Mouse (Mus musculus) thymus, adult 2 months (tissue): ENCODE measurements around the gene Ltk. TPM values are rescaled to one million over a fixed set of nuclear protein-coding genes. Genes with fewer than 3 reads are reported as not detected.
A peak's percentile ranks its signal among the peaks of the same experiment; 100 is the strongest.

Experiments used
- DNase-seq: peaks from one replicate; pipeline ENCODE4 v3.0.0; 2021
- H3K27ac ChIP-seq: fragments of 200-500 bp; 2 replicates; pipeline ENCODE4 v1.5.1; 2012; ENCODE audit warnings: low read length, control low read depth; ENCODE audit not compliant: control insufficient read depth, insufficient read depth
- H3K27me3 ChIP-seq: fragments of 200-500 bp; 2 replicates; pipeline ENCODE4 v1.6.1; 2012; ENCODE audit warnings: mild to moderate bottlenecking, low read length, moderate library complexity, mixed read lengths; ENCODE audit not compliant: control insufficient read depth, insufficient read depth
- H3K36me3 ChIP-seq: fragments of 200-500 bp; 2 replicates; pipeline ENCODE4 v1.6.1; 2012; ENCODE audit warnings: mild to moderate bottlenecking, low read length, moderate library complexity; ENCODE audit not compliant: control insufficient read depth, insufficient read depth
- H3K4me1 ChIP-seq: fragments of 200-500 bp; replicated peaks from 2 replicates; pipeline ENCODE4 v1.6.1; 2012; ENCODE audit warnings: low read length; ENCODE audit not compliant: control insufficient read depth, insufficient read depth
- H3K4me3 ChIP-seq: fragments of 200-500 bp; 2 replicates; pipeline ENCODE4 v1.5.1; 2012; ENCODE audit warnings: mild to moderate bottlenecking, low read length, control low read depth, moderate library complexity; ENCODE audit not compliant: control insufficient read depth, insufficient read depth
- CTCF ChIP-seq: fragments of 200-500 bp; IDR thresholded peaks from 2 replicates; pipeline ENCODE4 v1.5.1; 2012; ENCODE audit warnings: mild to moderate bottlenecking, control low read depth, low read length, moderate library complexity, borderline replicate concordance; ENCODE audit not compliant: control insufficient read depth, poor library complexity, insufficient read depth; ENCODE audit errors: extremely low read depth
- POLR2A ChIP-seq: fragments of 200-500 bp; IDR thresholded peaks from 2 replicates; pipeline ENCODE4 v1.6.1; 2012; ENCODE audit warnings: mild to moderate bottlenecking, low read length, control low read depth, moderate library complexity; ENCODE audit not compliant: control insufficient read depth, poor library complexity, insufficient read depth; ENCODE audit errors: extremely low read depth
- WGBS: fragments of 180-500 bp; shearing (Covaris S2); methylation state at CpG from one replicate; pipeline ENCODE4 v1.1.7; 2018; 5-methylcytosine and 5-hydroxymethylcytosine counted together
- polyA plus RNA-seq: library from polyadenylated mRNA; depleted of rRNA; stranded (reverse); fragments of >200 nt; gene quantifications from 2 replicates; pipeline ENCODE4 v1.2.3, GENCODE M21; 2012

The Ltk gene
- polyA plus RNA-seq, 1 experiment = 11.5 TPM

GRCm38 (mm10) chr2:119789996-119790395 lies 29.8 kb upstream of the Ltk start:
- no peak for DNase-seq
- no peaks in the 10 kb centered on the region for H3K36me3 ChIP-seq
- no peaks in the 10 kb centered on the region for H3K27me3 ChIP-seq
- no peak overlapping the region for H3K27ac ChIP-seq
- WGBS = 98% methylated on average over 2 of the region's 2 CpGs
- H3K4me3 ChIP-seq = no peak overlapping the region
- H3K4me1 ChIP-seq = no peaks in the 10 kb centered on the region; the same call in 1 of the 2 replicates
- TF ChIP-seq POLR2A (no peak), CTCF (no peak)

GRCm38 (mm10) chr2:119787206-119787883 lies 27.1 kb upstream of the Ltk start, which contains the start of gene Rpap1:
TSS of gene Rpap1 (minus strand) at chr2:119787537.
- peak; percentile 85 for DNase-seq
- TF ChIP-seq CTCF = 0 out of 2 replicates have a peak, but pooled peaks have one; percentile 39
- peak; percentile 88 for TF ChIP-seq POLR2A
- no peak within 1 kb of the TSS; the same call in 1 of the 2 replicates for H3K27ac ChIP-seq
- no peaks in the 10 kb centered on the region; the same call in 1 of the 2 replicates for H3K4me1 ChIP-seq
- H3K27me3 ChIP-seq = no peaks in the 10 kb centered on the region
- H3K36me3 ChIP-seq = peaks cover 8% of the 10 kb centered on the region
- WGBS = under 1% methylated on average over 44 of the region's 44 CpGs
- peak within 1 kb of the TSS; percentile 57 for H3K4me3 ChIP-seq

DNA sequence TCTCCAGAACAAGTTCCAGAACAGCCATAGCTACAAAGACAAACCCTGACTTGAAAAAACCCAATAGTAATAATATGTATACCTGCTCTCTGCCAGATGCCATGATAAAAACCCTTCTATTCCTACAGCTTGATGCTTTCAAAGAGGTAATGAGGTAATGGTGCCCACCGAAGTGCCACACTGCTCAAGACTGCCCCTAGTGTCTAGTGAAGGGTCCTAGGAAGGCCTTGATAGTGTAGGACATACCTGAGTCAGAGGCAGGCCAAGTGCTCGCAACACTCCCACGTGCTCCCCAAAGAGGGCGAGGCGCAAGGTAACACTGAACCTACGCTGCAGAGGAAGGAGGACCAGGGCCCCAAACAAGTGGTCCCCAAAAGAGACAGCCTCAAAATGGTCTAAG lies 7.0 kb upstream of the Ltk start:
- 95% methylated on average over 6 of the region's 6 CpGs for WGBS
- peak; percentile 33 for DNase-seq
- Histone ChIP-seq H3K36me3 (peaks cover 16% of the 10 kb centered on the region), H3K4me3 (no peak overlapping the region), H3K4me1 (no peaks in the 10 kb centered on the region), H3K27ac (no peak overlapping the region), H3K27me3 (no peaks in the 10 kb centered on the region)
- TF ChIP-seq CTCF (no peak), POLR2A (no peak)

GRCm38 (mm10) chr2:119763924-119764323 lies 3.7 kb upstream of the Ltk start:
- Histone ChIP-seq H3K4me1 (peaks cover 6% of the 10 kb centered on the region), H3K4me3 (no peak overlapping the region), H3K36me3 (peaks cover 9% of the 10 kb centered on the region), H3K27me3 (peaks cover 2% of the 10 kb centered on the region; the same call in 1 of the 2 replicates), H3K27ac (no peak overlapping the region)
- no peak for TF ChIP-seq POLR2A
- TF ChIP-seq CTCF = no peak
- no peak for DNase-seq
- 88% methylated on average over 4 of the region's 4 CpGs for WGBS

GRCm38 (mm10) chr2:119762276-119762675 lies 2.0 kb upstream of the Ltk start:
- TF ChIP-seq POLR2A (no peak), CTCF (no peak)
- Histone ChIP-seq H3K4me3 (no peak overlapping the region), H3K36me3 (no peaks in the 10 kb centered on the region), H3K27me3 (peaks cover 17% of the 10 kb centered on the region), H3K27ac (no peak overlapping the region), H3K4me1 (peaks cover 16% of the 10 kb centered on the region)
- WGBS = 49% methylated on average over 1 of the region's 1 CpGs
- no peak for DNase-seq

DNA sequence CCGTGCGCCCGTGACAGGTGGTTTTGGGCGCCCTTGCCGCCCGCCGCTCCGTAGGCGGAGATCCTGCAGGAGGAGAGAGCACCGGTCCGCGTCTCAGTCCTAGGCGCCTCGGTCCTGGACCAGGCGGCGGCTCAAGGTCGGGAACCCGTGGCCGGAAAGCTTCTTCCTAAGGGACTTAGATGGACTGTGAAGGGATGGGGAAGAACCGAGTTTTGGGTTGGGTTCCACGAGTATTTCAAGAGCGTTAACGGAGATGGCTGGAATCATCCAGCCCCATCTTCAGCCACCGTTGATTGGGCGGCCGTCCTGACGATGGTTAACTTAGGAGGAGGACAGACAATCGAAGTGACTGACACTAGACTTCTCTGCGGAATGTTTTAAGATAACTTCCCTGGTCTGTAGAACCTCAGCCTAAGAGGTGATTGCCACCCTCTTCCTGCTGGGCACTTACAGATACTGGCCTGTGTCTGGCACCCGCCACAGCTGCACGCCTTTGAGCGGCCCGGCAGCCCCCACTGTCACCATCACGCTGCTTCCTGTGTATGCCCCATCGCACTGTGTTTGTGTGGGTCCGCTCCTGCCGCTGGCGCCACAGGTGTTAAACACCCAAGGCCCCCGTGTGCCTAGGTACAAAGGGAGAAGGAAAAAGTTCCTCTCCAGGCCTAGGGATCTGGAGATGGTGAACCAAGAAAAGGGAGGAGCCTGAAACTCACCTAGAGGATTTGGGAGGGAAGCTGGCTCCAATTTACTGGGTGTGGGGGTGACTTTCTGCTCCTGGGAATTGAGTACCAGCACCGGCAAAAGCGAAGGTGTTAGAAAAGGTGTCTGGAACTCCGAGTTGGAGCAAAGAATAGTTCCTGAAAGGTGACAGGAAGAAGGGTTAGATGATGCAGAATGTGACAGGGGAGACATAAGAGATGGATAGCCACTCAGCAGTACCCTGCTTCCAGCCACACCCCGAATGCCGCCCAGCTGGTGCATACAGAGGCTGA lies 1.1 kb downstream of the Ltk start:
- Histone ChIP-seq H3K27me3 (peaks cover 20% of the 10 kb centered on the region), H3K27ac (no peak overlapping the region), H3K4me3 (peak overlapping the region; percentile 48), H3K4me1 (peaks cover 16% of the 10 kb centered on the region), H3K36me3 (no peaks in the 10 kb centered on the region)
- TF ChIP-seq CTCF = no peak
- TF ChIP-seq POLR2A = no peak
- DNase-seq = peak; percentile 57
- WGBS = 8% methylated on average over 44 of the region's 44 CpGs
